Mouse (Mus musculus) spleen, adult 2 months (tissue): ENCODE data around the gene Arpc1b.

Source experiments
- CTCF ChIP-seq: fragments of 200-500 bp; IDR thresholded peaks from 2 replicates; pipeline ENCODE4 v1.5.1; 2011; ENCODE audit warnings: mild to moderate bottlenecking, inconsistent platforms; ENCODE audit not compliant: insufficient read depth, insufficient read length, insufficient replicate concordance; ENCODE audit errors: extremely low read depth
- POLR2A ChIP-seq: fragments of 200-500 bp; IDR thresholded peaks from 2 replicates; pipeline ENCODE4 v1.6.1; 2011; ENCODE audit warnings: low read depth, low read length, inconsistent platforms

- no peak for TF ChIP-seq CTCF
- no peak for TF ChIP-seq POLR2A
Observed at GRCm38 (mm10) chr5:145102706-145103105, 11.3 kb upstream of the Arpc1b start.
